Mouse (Mus musculus) cerebellum, adult 2 months (tissue): Measurements from ENCODE around the gene Kcnma1. TPM values are rescaled to one million over a fixed set of nuclear protein-coding genes. Genes with fewer than 3 reads are reported as not detected.
A peak's percentile ranks its signal among the peaks of the same experiment; 100 is the strongest.

ENCODE experiments used
- DNase-seq, 2 experiments: peaks; one replicate each; pipeline ENCODE4 v3.0.0; 2021
- H3K27ac ChIP-seq: fragments of 200-500 bp; 2 replicates; pipeline ENCODE4 v1.5.1; 2012; ENCODE audit warnings: low read length, control low read depth, inconsistent platforms; ENCODE audit not compliant: insufficient read depth
- H3K27me3 ChIP-seq: fragments of 200-500 bp; 2 replicates; pipeline ENCODE4 v1.6.1; 2012; ENCODE audit warnings: inconsistent platforms, mild to moderate bottlenecking, low read length, moderate library complexity; ENCODE audit not compliant: control insufficient read depth, insufficient read depth
- H3K4me1 ChIP-seq: fragments of 200-500 bp; 2 replicates; pipeline ENCODE4 v1.6.1; 2011; ENCODE audit warnings: low read length; ENCODE audit not compliant: control insufficient read depth, insufficient read depth
- H3K4me3 ChIP-seq: fragments of 200-500 bp; replicated peaks from 2 replicates; pipeline ENCODE3; 2011; ENCODE audit warnings: mild to moderate bottlenecking, low read depth, low read length, control low read depth; ENCODE audit not compliant: insufficient read depth
- CTCF ChIP-seq: fragments of 200-500 bp; IDR thresholded peaks from 2 replicates; pipeline ENCODE4 v1.5.1; 2011; ENCODE audit warnings: low read depth, mild to moderate bottlenecking, control low read depth, low read length, moderate library complexity, borderline replicate concordance; ENCODE audit not compliant: insufficient read depth
- POLR2A ChIP-seq: fragments of 200-500 bp; IDR thresholded peaks from 2 replicates; pipeline ENCODE4 v1.6.1; 2011; ENCODE audit warnings: low read length, control low read depth, borderline replicate concordance; ENCODE audit not compliant: insufficient read depth
- WGBS: fragments of 180-500 bp; shearing (Covaris S2); methylation state at CpG from one replicate; pipeline ENCODE4 v1.1.7; 2018; 5-methylcytosine and 5-hydroxymethylcytosine counted together
- polyA plus RNA-seq: library from polyadenylated mRNA; depleted of rRNA; stranded (reverse); fragments of >200 nt; gene quantifications from 2 replicates; pipeline ENCODE4 v1.2.3, GENCODE M21; 2012

The Kcnma1 gene
- polyA plus RNA-seq, 1 experiment: 40.4 TPM

DNA sequence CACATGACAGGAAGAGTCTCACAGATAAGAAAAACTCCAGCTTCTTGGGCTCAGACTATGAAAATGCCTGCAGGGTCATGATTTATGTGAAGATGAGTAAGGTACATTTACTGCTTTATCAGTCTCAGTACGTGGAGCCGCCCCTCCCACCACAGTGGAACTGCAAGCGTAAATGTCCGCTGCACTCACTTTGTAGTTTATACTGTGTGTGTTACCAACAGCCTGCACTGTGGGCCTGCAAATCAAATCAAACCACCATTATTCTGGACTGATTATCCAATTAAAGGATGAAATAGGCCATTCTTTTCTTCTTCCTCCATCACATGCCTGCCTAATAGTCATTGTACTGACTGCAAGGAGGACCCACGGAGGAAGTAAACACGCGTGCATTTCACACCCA is 449.8 kb downstream of the Kcnma1 start:
- no peak for DNase-seq
- 68% methylated on average over 7 of the region's 7 CpGs for WGBS
- Histone ChIP-seq H3K4me1 (no peaks in the 10 kb centered on the region), H3K4me3 (no peak overlapping the region), H3K27ac (no peak overlapping the region), H3K27me3 (no peaks in the 10 kb centered on the region)
- no peak for TF ChIP-seq CTCF
- no peak for TF ChIP-seq POLR2A

GRCm38 (mm10) chr14:23563180-23563579 is 451.1 kb downstream of the Kcnma1 start:
- H3K27me3 ChIP-seq: no peaks in the 10 kb centered on the region
- no peak overlapping the region for H3K27ac ChIP-seq
- no peak overlapping the region for H3K4me3 ChIP-seq
- TF ChIP-seq POLR2A (no peak), CTCF (no peak)
- DNase-seq: no peak
- WGBS: 81% methylated on average over 2 of the region's 2 CpGs
- H3K4me1 ChIP-seq: no peaks in the 10 kb centered on the region

DNA sequence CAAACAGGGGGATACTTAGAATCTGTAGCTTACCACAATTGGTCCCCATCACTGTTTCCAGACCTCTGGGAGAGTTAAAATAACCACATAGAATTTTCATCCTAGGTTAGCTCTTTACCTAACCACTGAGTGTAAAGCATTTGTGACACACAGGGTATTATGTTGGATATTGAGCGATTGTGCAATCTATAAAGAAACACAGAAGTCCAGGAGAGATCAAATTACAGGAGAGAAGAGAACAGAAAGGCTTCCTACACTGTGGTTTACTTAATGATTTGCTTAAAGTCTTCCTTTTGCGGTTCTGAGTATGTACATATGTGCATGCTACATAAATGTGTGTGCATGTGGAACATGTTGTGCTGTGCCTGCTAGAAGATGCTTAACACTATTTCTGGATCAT is 458.6 kb downstream of the Kcnma1 start:
- 91% methylated on average over 2 of the region's 2 CpGs for WGBS
- Histone ChIP-seq H3K4me1 (no peaks in the 10 kb centered on the region), H3K27me3 (no peaks in the 10 kb centered on the region), H3K4me3 (no peak overlapping the region), H3K27ac (no peak overlapping the region)
- no peak for DNase-seq
- TF ChIP-seq POLR2A (no peak), CTCF (no peak)

- 71% methylated on average over 5 of the region's 5 CpGs for WGBS
- Histone ChIP-seq H3K4me1 (no peaks in the 10 kb centered on the region), H3K27me3 (no peaks in the 10 kb centered on the region), H3K4me3 (no peak overlapping the region), H3K27ac (0 out of 2 replicates have a peak overlapping the region, but pooled peaks have one; percentile 13)
- no peak for DNase-seq
- no peak for TF ChIP-seq CTCF
- no peak for TF ChIP-seq POLR2A
These were observed 461.9 kb downstream of the Kcnma1 start for GRCm38 (mm10) chr14:23552252-23552974.

DNA sequence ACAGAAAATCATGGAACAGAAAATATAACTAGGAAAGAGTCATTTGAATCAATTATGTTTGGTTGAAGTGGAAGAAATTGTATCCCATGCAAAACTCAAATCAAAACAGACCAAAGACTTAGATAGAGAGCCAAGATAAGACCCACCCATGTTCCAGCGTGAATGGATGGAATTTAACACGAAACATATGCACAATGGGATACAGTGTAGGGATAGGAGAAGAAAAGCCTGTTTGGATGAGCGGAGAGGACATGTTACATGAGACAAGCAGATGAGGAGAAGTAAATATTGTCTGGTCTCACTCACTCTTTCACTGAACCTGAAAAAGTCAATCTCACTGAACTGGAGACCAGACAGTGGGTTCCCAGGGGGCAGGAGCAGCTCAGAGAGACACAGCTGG is 463.8 kb downstream of the Kcnma1 start:
- Histone ChIP-seq H3K4me1 (no peaks in the 10 kb centered on the region), H3K27me3 (no peaks in the 10 kb centered on the region), H3K27ac (no peak overlapping the region), H3K4me3 (no peak overlapping the region)
- TF ChIP-seq CTCF: no peak
- no peak for TF ChIP-seq POLR2A
- whole genome bisulfite sequencing: 79% methylated on average over 3 of the region's 3 CpGs
- no peak for DNase-seq

GRCm38 (mm10) chr14:23542131-23542530 is 472.2 kb downstream of the Kcnma1 start:
- no peaks in the 10 kb centered on the region for H3K4me1 ChIP-seq
- no peak for TF ChIP-seq POLR2A
- no peak for TF ChIP-seq CTCF
- H3K4me3 ChIP-seq: no peak overlapping the region
- H3K27ac ChIP-seq: no peak overlapping the region
- 86% methylated on average over 6 of the region's 6 CpGs for WGBS
- H3K27me3 ChIP-seq: no peaks in the 10 kb centered on the region
- DNase-seq: no peak

DNA sequence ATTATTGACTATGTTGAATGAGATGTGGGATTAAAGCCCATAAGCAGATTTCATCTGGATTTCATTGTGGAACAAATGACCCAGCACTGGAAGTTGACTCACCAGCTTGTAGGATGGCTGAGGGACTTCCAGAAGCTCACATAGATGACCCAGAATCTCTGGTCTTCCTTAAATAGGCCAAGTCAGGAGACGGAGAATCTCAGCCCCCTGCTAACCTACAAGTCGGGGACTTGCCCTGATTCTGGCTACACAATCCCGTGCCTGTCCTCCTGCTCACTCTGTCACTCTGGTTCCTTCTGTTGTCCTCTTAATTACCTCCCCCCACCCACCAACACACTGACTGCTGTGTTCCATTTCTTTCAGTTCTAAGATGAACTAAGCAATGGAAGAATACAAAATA is 474.7 kb downstream of the Kcnma1 start:
- Histone ChIP-seq H3K27ac (no peak overlapping the region), H3K27me3 (no peaks in the 10 kb centered on the region), H3K4me1 (no peaks in the 10 kb centered on the region), H3K4me3 (no peak overlapping the region)
- TF ChIP-seq CTCF: no peak
- no peak for TF ChIP-seq POLR2A
- DNase-seq: peak in 1 of 2 experiments; percentile 12
- WGBS: 59% methylated on average over 3 of the region's 3 CpGs

DNA sequence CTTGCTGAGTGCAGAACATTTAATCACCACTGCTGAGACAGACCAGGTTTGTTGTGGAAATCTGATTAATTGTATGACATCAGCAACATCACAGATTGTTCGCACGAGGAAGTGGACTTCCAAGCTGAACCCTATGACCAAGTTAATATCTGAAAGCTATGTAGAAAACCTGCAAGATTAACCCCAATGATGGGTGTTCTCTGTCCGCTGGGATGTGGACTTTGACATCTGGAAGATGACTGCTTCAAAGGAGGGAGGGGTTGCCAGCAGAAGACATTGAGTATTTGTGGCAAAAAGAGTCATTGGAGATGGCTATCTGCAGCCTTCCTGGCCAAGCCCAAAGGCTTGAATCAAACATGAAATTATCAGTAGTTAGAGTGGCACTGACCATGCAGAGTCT is 480.9 kb downstream of the Kcnma1 start:
- DNase-seq: no peak
- 95% methylated on average over 3 of the region's 3 CpGs for WGBS
- no peak overlapping the region for H3K4me3 ChIP-seq
- no peak for TF ChIP-seq CTCF
- no peak for TF ChIP-seq POLR2A
- no peaks in the 10 kb centered on the region for H3K27me3 ChIP-seq
- H3K4me1 ChIP-seq: no peaks in the 10 kb centered on the region
- no peak overlapping the region for H3K27ac ChIP-seq
